Mouse (Mus musculus) cerebral cortex, adult 2 months (tissue): ENCODE measurements around the gene Tet3.

Source experiments
- WGBS: fragments of 180-500 bp; shearing (Covaris S2); methylation state at CpG from one replicate; pipeline ENCODE4 v1.1.7; 2018; 5-methylcytosine and 5-hydroxymethylcytosine counted together

Tet3 gene

GRCm38 (mm10) chr6:83439781-83440180 is 19.1 kb downstream of the Tet3 start:
- 17% methylated on average over 5 of the region's 5 CpGs for WGBS

DNA sequence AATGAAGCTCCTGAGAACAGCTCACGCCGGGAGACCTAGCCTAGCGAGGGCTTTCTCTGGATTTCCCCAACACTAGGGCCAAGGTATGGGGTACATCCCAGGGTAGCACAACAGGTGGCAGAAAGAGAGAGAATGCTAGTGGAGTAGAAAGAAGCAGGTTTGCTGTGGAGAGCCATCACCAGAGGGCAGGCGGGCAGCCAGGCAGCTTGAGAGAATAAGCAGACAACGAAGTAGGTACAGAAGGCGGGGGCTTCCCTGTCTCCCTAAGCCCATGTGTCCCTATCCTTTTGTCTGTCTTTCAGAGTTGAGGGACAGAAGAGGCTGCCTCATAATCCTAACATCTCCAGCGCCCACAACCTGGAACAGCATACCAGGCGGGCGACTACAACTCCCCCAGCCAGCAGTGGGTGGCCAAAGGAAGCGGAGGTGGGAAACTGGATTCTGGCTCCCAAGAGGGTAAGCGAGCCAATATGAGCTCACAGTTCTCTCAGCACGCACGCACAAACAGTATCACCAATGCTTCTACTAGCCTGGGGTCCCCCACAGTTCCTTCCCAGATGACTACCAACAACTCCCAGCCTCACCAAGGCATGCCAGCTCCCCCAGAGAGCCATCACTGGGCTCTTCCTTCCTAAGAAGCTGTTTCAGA is 19.6 kb downstream of the Tet3 start:
- WGBS: 29% methylated on average over 13 of the region's 13 CpGs

GRCm38 (mm10) chr6:83438584-83438983 is 20.3 kb downstream of the Tet3 start:
- WGBS: 23% methylated on average over 3 of the region's 3 CpGs

- 16% methylated on average over 3 of the region's 3 CpGs for WGBS
Observed at GRCm38 (mm10) chr6:83437802-83438201, 21.1 kb downstream of the Tet3 start.

DNA sequence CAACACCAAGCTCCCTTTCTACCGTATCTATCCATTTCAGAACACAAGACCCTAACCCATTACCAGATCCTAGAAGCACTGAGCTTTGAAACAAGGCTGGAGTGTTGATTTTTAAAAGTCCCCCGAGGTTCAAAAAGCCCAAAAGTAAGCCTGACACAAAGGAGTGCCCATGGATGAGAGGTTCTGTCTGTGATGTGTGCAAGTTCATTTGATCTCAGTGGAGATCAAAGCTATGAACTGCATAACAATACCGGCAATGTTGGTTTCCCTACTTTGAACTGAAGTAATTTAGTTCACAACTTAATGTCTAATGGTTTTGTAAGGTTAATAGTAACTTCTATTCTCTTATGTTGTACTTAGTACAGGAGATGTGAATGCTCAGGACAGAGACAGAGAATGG is 21.7 kb downstream of the Tet3 start:
- 54% methylated on average over 3 of the region's 3 CpGs for WGBS

DNA sequence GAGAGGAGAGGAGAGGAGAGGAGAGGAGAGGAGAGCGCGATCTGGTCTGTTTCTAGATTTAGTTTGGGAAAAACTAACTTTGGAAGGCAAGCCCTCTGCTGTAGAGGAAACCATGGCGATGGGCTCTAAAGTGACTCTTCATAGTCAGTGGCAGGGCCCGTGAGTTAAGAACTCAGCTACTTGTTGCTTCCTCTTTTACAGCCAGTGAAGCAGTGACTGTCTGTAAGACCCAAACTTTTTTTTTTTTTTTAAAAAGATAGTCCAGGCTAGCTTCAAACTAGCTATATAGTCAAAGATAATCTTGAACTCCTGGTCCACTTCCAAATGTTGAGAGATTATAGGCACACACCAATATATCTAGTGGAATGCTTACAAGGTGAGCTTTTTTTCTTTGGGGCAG is 22.3 kb downstream of the Tet3 start:
- 51% methylated on average over 4 of the region's 4 CpGs for WGBS

GRCm38 (mm10) chr6:83435174-83435573 is 23.7 kb downstream of the Tet3 start:
- 45% methylated on average over 5 of the region's 5 CpGs for whole genome bisulfite sequencing

DNA sequence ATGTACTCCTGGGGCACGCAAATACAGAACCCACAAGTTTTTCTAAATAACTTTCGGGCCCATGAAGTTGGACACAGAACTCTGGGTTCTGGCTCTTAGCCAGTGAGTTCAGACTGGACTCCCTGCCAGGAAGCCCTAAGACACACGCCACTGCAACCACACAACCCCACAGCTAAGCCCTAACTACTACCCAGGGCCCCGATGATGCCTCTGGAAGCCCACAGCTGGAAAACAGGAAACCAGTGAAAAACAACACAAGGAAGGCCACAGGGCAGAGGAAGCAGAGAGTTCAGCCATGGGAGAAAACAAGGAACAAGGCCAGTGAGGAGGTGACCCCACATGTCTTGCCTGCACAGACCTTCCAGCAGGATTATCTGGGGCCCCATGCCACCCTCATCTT is 25.3 kb downstream of the Tet3 start:
- 27% methylated on average over 4 of the region's 4 CpGs for WGBS

- 58% methylated on average over 7 of the region's 7 CpGs for WGBS
Observed at GRCm38 (mm10) chr6:83432966-83433365, 25.9 kb downstream of the Tet3 start.

DNA sequence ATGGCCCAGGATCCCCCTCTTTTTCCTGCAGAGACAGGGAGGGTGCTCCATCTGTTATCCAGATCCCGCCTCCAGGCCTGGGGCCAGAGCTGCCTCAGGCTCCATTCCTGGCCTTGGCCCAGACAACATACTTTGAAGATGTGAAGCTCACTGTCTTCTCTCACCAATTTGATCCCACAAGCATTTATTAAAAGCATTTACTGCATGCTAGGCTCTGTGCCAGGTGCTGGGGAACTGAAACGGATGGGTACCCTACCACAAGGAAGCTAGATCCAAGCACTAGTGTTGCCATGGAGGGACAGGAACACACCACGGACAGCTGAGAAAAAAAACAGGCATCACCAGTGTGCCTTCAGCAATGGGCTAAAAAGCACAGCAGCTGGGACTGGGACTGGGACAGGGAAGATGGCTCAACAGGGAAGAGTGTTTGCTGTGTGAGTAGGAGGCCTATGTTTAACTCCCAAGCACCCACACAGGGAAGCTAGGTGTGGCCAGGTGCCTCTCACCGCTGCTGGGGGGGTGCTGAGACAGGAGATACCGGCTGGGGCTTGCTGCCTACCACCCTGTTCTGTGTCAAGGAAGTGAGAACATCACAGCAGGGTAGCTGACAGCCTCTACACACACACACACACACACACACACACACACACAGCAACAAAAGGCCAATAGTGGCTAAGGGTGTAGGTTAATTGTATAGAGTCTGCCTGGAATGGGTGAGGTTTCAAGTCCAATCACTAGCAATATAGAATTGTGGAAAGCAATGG is 30.7 kb downstream of the Tet3 start:
- WGBS: 15% methylated on average over 5 of the region's 5 CpGs

- WGBS: 37% methylated on average over 6 of the region's 6 CpGs
Observed at GRCm38 (mm10) chr6:83427512-83427911, 31.4 kb downstream of the Tet3 start.

DNA sequence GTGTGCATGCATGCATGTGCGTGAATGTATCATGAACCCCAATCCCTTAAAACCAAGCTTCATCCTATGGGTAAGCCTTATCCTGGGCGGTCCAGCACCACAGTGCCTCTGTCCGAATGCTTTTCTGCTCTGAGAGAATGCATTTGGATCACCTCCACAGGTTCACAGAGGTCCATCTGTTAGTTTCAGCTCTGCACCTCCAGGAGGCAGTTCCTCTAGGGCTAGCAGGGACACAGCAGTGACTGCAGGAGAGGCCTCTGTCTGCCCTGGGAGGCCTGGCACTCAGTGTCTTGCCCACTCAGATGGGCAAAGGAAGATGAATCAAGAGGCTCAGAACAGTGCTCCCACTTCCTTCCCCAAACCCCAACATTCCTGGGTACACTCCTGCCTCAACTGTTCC is 32.3 kb downstream of the Tet3 start:
- WGBS: 79% methylated on average over 3 of the region's 3 CpGs

DNA sequence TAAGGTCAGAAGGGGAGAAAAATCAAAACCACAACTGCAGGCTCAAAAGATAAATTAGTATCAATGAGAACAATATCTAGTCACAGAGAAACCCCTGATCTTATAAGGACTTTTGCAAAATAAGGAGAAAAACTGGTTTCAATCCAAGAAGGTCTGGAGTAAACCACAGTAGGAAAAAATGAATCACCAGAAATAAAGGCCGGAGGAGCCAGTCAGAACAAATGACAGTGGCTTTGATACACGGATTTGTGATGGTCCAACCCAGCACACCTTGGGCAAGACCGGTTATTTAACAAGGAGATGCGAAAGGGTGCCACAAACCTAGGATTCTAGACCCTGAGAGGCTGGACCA is 34.9 kb downstream of the Tet3 start:
- 61% methylated on average over 4 of the region's 4 CpGs for WGBS

DNA sequence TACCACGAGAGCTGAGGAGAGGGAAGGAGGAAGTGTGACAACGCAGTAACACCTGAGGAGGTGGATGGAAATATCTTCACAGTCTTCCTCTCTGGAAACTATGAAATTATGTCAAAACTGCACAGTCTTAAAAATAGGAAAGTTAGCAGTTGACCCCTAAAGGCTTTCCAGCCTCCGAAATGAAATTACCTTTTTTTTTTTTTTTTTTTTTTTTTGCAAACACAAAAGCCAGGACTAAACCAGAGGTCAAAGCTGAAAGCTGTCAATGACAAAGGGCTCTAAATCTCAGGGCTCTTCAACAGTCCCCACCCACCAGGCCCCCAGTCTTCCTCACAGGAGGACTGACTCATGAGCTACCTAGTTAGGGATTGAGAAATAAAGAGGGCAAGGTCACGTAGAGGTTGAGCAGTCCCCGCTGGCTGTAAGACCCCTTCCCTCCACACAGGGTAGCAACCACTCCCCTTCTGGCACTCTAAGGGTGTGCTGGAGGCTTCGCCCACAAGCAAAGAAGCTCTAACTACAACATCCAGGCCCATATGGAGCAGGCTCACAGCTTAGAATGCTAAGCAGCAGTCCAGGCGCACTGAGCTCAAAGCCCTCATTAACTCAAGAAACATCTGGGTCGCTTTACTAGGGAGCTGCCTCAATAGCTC is 35.4 kb downstream of the Tet3 start:
- 46% methylated on average over 8 of the region's 8 CpGs for whole genome bisulfite sequencing

GRCm38 (mm10) chr6:83421866-83422649 is 36.8 kb downstream of the Tet3 start:
- WGBS: 46% methylated on average over 11 of the region's 11 CpGs

DNA sequence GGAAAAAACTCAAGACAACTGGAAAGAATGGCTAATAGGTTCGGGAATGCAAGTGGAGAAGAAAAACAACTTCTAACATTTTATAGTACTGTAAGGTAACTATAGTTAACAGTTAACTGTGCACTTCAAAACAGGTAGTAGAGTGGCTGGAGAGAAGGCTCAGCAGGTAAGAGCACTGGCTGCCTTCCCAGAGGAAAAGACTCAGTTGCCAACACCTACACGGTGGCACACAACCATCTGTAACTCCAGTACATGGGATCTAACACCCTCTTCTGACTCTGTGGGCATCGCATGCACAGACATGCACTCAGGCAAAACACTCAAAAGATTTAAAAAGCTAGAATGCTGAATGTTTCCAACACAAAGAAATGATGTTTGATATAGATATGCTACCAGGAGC is 39.4 kb downstream of the Tet3 start:
- 59% methylated on average over 3 of the region's 3 CpGs for WGBS

GRCm38 (mm10) chr6:83417531-83417930 is 41.4 kb downstream of the Tet3 start:
- WGBS: 82% methylated on average over 3 of the region's 3 CpGs

- 66% methylated on average over 2 of the region's 2 CpGs for WGBS
Observed at GRCm38 (mm10) chr6:83417104-83417502, 41.8 kb downstream of the Tet3 start.

- 38% methylated on average over 3 of the region's 3 CpGs for WGBS
Observed at GRCm38 (mm10) chr6:83416261-83417103, 42.4 kb downstream of the Tet3 start.

DNA sequence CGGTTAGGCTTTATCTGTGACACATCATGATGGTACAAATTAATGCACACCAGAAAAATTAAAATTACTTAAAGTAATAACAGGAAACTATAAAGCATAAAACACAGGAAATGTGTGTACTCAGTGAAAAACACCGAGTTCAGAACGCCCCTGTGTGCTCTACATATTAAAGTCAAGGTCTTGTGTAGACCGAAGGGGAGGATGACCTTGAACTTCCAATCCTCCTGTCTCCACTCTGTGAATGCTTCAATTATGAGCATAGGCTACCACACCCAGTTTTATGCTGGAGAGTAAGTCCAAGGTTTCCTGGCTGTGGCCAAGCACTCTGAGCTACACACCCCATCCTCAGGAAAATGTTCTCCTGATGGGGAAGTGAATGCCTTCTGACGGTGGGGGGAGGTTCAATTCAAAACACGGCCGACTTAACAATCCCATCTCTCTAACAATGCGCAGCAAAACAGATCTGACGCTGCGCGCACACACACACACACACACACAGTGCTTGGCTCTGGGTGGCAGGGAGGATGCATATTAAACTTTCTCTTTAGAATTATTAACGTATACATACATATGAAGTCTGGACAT is 43.4 kb downstream of the Tet3 start:
- 62% methylated on average over 12 of the region's 12 CpGs for WGBS
